Mouse (Mus musculus) bone marrow macrophage, adult 2 months (primary cell): ENCODE data around the gene Neurl3.

Experiments
- CTCF ChIP-seq: IDR thresholded peaks from 2 replicates; pipeline ENCODE4 v1.5.1; 2012; ENCODE audit warnings: low read depth, mild to moderate bottlenecking, low read length, moderate library complexity
- POLR2A ChIP-seq: IDR thresholded peaks from 2 replicates; pipeline ENCODE4 v1.6.1; 2012; ENCODE audit warnings: mild to moderate bottlenecking, low read depth, low read length, borderline replicate concordance

DNA sequence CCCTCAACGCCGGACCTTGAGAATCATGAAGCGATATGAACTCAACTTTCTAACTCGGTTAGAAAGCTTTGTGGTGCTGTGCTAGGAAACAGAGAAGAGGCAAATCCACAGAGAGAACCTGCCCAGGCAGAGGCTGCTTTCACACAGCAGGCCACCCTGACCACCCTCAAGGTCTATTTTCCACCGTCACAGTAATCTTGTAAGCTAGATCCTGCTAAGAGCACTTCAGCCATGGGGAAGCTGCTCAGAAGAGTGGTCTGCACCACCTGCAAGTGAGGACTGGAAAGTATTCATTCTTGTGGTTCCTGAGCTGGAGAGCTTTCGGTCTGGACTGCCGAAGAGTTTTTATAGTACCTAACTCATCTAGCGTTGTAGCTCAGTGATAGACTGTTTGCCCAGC, 27.8 kb upstream of the Neurl3 start:
- TF ChIP-seq POLR2A: no peak
- TF ChIP-seq CTCF: no peak
